Mouse (Mus musculus) midbrain, embryonic 12.5 days (tissue): Measurements from ENCODE around the gene Ppbp. TPM values are rescaled to one million over a fixed set of nuclear protein-coding genes. Genes with fewer than 3 reads are reported as not detected.
"Not testable (repeated sequence)": the region's sequence is repeated elsewhere in the genome, so short reads cannot be mapped to it uniquely, and the experiment has no call there.

Experiments used
- ATAC-seq: fragments of 200-750 bp; cut with Nextera tagmentation; 2 replicates; pipeline ENCODE4 v1.8.0; 2017; ENCODE audit warnings: low read depth, moderate TSS enrichment, moderate library complexity; ENCODE audit not compliant: low FRiP score
- H3K27ac ChIP-seq: fragments of 300-500 bp; sonication (generic); replicated peaks from 2 replicates; pipeline ENCODE4 v1.5.1; 2016; ENCODE audit warnings: mild to moderate bottlenecking
- H3K27me3 ChIP-seq: fragments of 300-500 bp; sonication (generic); 2 replicates; pipeline ENCODE4 v1.6.1; 2016; ENCODE audit warnings: mild to moderate bottlenecking
- H3K36me3 ChIP-seq: fragments of 300-500 bp; sonication (generic); 2 replicates; pipeline ENCODE4 v1.6.1; 2016
- H3K4me1 ChIP-seq: fragments of 300-500 bp; sonication (generic); 2 replicates; pipeline ENCODE4 v1.6.1; 2016
- H3K4me2 ChIP-seq: fragments of 300-500 bp; sonication (generic); replicated peaks from 2 replicates; pipeline ENCODE4 v1.6.1; 2016; ENCODE audit warnings: mild to moderate bottlenecking, moderate library complexity
- H3K4me3 ChIP-seq: fragments of 300-500 bp; sonication (generic); 2 replicates; pipeline ENCODE4 v1.5.1; 2016; ENCODE audit warnings: mild to moderate bottlenecking
- H3K9ac ChIP-seq: fragments of 300-500 bp; sonication (generic); replicated peaks from 2 replicates; pipeline ENCODE4 v1.6.1; 2016; ENCODE audit warnings: mild to moderate bottlenecking, moderate library complexity
- H3K9me3 ChIP-seq: fragments of 300-500 bp; sonication (generic); 2 replicates; pipeline ENCODE4 v1.6.1; 2016; ENCODE audit warnings: mild to moderate bottlenecking
- WGBS: fragments of 180-500 bp; shearing (Covaris S2); methylation state at CpG from one replicate; pipeline ENCODE4 v1.1.7; 2016; 5-methylcytosine and 5-hydroxymethylcytosine counted together
- microRNA-seq: library from miRNA; unstranded; fragments of <30 nt; microRNA quantifications from one replicate; pipeline ENCODE4, GENCODE M21; 2017
- polyA plus RNA-seq: library from polyadenylated mRNA; unstranded; fragments of >200 nt; fragmentation: Nextera tagmentation; extraction: Ambion mirVana; gene quantifications from 2 replicates; pipeline ENCODE4 v1.2.1, GENCODE M21; 2016

Gene Ppbp
- polyA plus RNA-seq, 1 experiment from 2014 or later, result 6.3 TPM

GRCm38 (mm10) chr5:90794195-90794625 lies 25.9 kb downstream of the Ppbp start, which contains the start of gene Cxcl15:
Gene Cxcl15, plus strand, starts transcription at chr5:90794534.
- H3K4me1 ChIP-seq, result no peaks in the 10 kb centered on the region
- no peak within 1 kb of the TSS for H3K27ac ChIP-seq
- no peak within 1 kb of the TSS for H3K4me3 ChIP-seq
- no peak for ATAC-seq
- no peak within 1 kb of the TSS for H3K9ac ChIP-seq
- no peaks in the 10 kb centered on the region for H3K9me3 ChIP-seq
- 63% methylated on average over 5 of the region's 5 CpGs for WGBS
- no peaks in the 10 kb centered on the region for H3K36me3 ChIP-seq
- no peak within 1 kb of the TSS for H3K4me2 ChIP-seq
- no peaks in the 10 kb centered on the region for H3K27me3 ChIP-seq

GRCm38 (mm10) chr5:90795392-90795791 lies 27.1 kb downstream of the Ppbp start:
- not testable (repeated sequence) for H3K36me3 ChIP-seq, ATAC-seq, H3K9ac ChIP-seq, H3K4me3 ChIP-seq, H3K9me3 ChIP-seq, H3K4me1 ChIP-seq, H3K27me3 ChIP-seq, H3K4me2 ChIP-seq, H3K27ac ChIP-seq
- WGBS, result 89% methylated on average over 2 of the region's 2 CpGs

- Histone ChIP-seq H3K9ac (no peak overlapping the region), H3K27me3 (no peaks in the 10 kb centered on the region), H3K4me2 (no peak overlapping the region), H3K9me3 (no peaks in the 10 kb centered on the region), H3K4me1 (no peaks in the 10 kb centered on the region), H3K4me3 (no peak overlapping the region), H3K36me3 (no peaks in the 10 kb centered on the region), H3K27ac (no peak overlapping the region)
- ATAC-seq, result no peak
These were observed 36.3 kb downstream of the Ppbp start for GRCm38 (mm10) chr5:90804574-90804973.

- Histone ChIP-seq H3K9ac (no peak overlapping the region), H3K4me1 (no peaks in the 10 kb centered on the region), H3K36me3 (no peaks in the 10 kb centered on the region), H3K4me3 (no peak overlapping the region), H3K4me2 (no peak overlapping the region), H3K27me3 (no peaks in the 10 kb centered on the region), H3K27ac (no peak overlapping the region), H3K9me3 (no peaks in the 10 kb centered on the region)
- no peak for ATAC-seq
These were observed 37.7 kb downstream of the Ppbp start for GRCm38 (mm10) chr5:90806050-90806449.

GRCm38 (mm10) chr5:90807176-90807950 lies 39.0 kb downstream of the Ppbp start:
- ATAC-seq, result no peak
- Histone ChIP-seq H3K4me2 (no peak overlapping the region), H3K9me3 (no peaks in the 10 kb centered on the region), H3K9ac (no peak overlapping the region), H3K27me3 (no peaks in the 10 kb centered on the region), H3K27ac (no peak overlapping the region), H3K36me3 (no peaks in the 10 kb centered on the region), H3K4me1 (no peaks in the 10 kb centered on the region), H3K4me3 (no peak overlapping the region)
- WGBS, result 85% methylated on average over 3 of the region's 3 CpGs

Small RNA genes lying within 50 kb of the gene (microRNA-seq; reads per million reads assigned to microRNA genes)
- gene Gm24322, result not detected

Other genes starting within 250 kb of the Ppbp start
- gene Afm, start 249.6 kb upstream of the Ppbp start, polyA plus RNA-seq, result not detected in 2 replicates
- not detected in 2 replicates for gene 5830473C10Rik, start 207.4 kb upstream of the Ppbp start, polyA plus RNA-seq
- gene Rassf6, start 127.9 kb upstream of the Ppbp start, polyA plus RNA-seq, result 0.29 and 0.63 TPM in 2 replicates
- 0.14 TPM in 1 of 2 replicates, not detected in the other for gene Cxcl5, start 9.2 kb upstream of the Ppbp start, polyA plus RNA-seq
- 60.2 and 74.4 TPM in 2 replicates for gene Pf4, start 3.9 kb downstream of the Ppbp start, polyA plus RNA-seq
- gene Cxcl3, start 17.6 kb downstream of the Ppbp start, polyA plus RNA-seq, result not detected in 2 replicates
- gene Cxcl15, start 26.0 kb downstream of the Ppbp start, polyA plus RNA-seq, result not detected in 2 replicates
- gene Cxcl1, start 122.7 kb downstream of the Ppbp start, polyA plus RNA-seq, result not detected in 2 replicates
- not detected in 2 replicates for gene Cxcl2, start 135.4 kb downstream of the Ppbp start, polyA plus RNA-seq
- 110 and 116 TPM in 2 replicates for gene Mthfd2l, start 162.6 kb downstream of the Ppbp start, polyA plus RNA-seq